Mouse (Mus musculus) left cerebral cortex, adult 11 months (tissue): ENCODE measurements around the gene Kif26a.

Experiments used
- DNase-seq: peaks from one replicate; pipeline ENCODE4 v3.0.0; 2022; ENCODE audit warnings: low spot score

Kif26a gene

GRCm38 (mm10) chr12:112164840-112165219 lies 18.8 kb downstream of the Kif26a start:
- DNase-seq, result no peak

GRCm38 (mm10) chr12:112169240-112169639 lies 23.2 kb downstream of the Kif26a start:
- no peak for DNase-seq

GRCm38 (mm10) chr12:112170671-112171574 lies 24.9 kb downstream of the Kif26a start:
- DNase-seq, result no peak

GRCm38 (mm10) chr12:112171657-112172056 lies 25.6 kb downstream of the Kif26a start:
- no peak for DNase-seq

DNA sequence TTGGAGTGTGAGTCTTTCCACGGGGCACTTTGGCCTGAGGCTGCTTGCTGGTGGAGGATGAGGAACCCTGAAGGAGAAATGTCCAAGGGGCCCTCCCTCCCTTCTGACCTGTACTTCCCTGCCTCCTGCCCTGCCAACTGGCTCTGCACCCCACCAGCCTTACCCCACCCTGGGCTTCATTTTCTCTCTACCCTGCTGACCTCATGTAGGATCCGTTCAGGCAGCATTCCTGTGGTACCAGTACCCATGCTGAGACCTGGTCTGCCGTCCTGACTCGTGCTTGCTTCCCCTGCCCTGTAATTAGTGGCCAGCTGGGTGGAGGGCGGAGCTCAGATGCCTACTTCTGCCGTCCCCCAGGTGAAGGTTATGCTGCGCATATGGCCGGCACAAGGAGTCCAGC lies 26.2 kb downstream of the Kif26a start:
- DNase-seq, result no peak

- no peak for DNase-seq
These were observed 31.7 kb downstream of the Kif26a start for GRCm38 (mm10) chr12:112177679-112178078.

DNA sequence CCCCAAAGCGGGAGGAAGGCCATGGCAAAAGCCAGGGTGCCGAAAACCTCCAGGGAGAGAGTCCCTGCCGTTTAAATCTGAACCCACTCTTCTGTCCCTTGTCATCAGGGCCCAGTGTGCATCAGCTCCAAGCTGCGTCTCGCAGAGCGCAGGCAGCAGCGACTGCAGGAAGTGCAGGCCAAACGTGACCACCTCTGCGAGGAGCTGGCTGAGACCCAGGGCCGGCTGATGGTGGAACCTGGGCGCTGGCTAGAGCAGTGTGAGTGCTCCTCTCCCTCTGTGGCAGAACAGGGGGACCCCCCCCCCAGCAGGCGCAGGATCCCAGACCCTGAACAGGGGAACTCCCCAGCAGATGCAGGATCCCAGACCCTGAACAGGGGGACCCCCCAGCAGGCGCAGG lies 33.7 kb downstream of the Kif26a start:
- no peak for DNase-seq

DNA sequence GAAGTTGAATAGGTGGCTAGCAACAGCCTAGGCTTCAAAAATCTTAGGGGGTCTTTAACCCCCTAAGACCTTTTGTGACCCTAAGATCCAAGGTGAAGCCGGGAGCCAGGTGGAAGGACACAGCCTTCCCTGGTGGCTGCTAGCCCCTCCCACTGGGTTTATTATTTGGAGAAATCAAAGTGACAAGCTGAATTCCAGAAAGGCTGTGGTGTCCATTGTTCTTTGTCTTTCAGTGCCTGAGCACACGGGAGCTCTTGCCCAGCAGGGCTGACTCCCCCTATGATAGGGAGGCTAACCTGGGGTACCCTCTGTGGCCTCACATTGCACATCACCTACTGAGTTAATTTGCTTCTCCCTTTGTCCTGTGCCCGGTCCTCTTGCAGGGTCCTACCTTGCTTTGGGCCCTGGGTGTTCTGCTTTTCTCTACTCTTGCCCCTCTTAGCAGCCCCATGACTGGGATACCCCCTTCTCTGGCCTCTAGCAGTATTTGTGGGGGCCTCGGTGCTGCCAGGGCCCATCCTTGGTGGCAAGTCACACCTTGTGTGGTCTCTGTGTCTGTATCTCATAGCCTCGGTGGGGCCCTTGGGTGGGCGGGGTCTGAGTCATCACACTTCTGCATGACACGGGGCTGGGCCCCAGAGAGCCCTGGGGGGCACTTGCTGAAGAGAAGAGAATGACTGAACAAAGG lies 36.1 kb downstream of the Kif26a start:
- no peak for DNase-seq

DNA sequence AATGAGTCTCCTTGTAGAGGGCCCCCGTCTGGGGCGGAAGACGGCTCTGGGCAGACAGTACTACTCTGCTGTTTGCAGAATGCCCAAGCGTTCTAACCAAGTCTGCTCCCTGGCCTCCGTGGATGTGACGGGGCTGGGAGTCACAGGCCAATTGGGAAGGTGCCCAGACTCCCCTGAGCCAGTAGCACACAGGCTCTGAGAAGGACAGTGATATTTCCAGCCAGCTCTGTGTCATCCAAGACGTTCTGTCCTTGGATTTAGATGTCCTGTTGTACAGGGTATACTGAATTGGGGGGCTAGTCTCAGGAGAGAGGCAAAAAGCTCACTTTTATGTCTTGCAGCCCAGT lies 36.6 kb downstream of the Kif26a start:
- no peak for DNase-seq

- no peak for DNase-seq
These were observed 37.7 kb downstream of the Kif26a start for GRCm38 (mm10) chr12:112183675-112184074.

- no peak for DNase-seq
These were observed 38.4 kb downstream of the Kif26a start for GRCm38 (mm10) chr12:112184390-112184789.

DNA sequence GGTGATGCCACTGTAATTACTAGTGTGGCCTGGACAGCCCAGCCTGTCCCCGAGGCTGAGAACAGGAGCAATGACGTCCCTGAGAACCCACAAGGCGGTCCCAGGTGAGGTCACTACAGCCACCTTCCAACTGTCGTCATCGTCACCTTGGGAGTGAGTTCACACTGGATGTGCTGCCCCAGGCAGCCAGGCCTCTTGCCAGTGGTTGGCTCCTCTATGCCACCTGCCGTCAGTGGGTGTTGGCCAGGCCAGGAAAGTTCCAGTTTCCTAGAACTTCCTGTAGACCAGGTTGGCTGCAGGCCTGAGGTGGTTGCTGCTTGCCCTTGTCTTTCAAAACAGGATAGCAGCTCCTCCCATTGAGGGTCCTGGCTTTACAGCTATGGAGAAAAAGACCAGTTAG lies 40.9 kb downstream of the Kif26a start:
- DNase-seq, result no peak

- DNase-seq, result no peak
These were observed 45.7 kb downstream of the Kif26a start for GRCm38 (mm10) chr12:112191753-112192152.

DNA sequence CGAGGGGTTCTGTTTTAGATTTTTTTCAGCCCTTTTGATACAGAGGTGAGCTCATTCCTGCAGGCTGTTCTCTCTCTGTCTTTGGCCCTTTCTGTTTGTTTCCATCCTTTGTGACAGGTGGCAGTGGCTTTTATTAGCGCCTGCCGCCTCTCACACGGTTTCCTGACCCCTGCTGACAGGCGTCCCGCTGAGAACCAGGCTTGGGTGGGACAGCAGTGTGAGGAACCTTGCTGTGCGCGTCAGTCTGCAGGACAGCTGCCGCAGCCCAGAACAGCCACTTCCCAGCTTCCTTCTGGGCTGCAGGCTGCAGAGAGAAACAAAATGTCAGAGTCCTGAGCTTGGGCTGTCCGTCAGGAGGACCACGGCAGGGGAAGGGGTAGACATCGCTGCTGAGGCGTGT lies 49.0 kb downstream of the Kif26a start:
- DNase-seq, result no peak

DNA sequence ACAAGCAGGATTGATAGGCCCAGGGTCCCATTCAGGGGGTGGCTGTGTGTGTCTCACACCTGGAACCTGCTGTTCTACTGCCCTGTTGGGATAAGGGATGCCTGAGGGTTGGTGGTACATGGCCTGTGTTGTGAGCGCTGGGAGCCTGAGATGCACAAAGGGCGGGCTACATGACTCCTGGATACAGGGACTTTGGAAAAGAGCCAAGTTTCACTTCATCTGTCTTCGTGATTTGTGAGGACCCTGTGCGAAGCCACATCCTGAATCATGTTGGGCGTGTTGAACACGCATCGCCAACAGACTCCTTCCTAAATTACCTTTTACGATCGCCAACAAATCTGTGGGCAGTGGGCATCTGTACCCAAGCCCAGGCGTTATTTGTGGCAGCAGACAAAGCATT lies 50.6 kb downstream of the Kif26a start:
- DNase-seq, result no peak

- no peak for DNase-seq
These were observed 53.4 kb downstream of the Kif26a start for GRCm38 (mm10) chr12:112199363-112199762.

DNA sequence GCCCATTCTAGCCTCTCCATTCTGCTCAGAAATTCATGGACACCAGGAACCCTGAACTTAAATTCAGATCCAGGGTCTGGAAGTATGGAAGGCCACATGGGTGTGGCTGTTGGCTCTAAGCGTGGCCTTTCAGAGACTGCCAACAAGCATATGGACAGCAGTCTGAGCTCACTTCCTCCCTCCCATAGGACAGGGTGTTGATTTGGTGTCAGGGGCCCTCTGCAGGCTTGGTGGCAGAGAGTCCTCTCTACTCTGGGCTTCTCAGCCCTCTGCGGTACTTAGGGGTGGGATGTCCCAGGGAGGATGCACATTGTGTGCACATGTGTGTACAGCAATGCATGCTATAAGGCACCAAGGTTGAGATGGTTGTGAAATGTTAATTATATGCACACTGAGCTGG lies 54.0 kb downstream of the Kif26a start:
- no peak for DNase-seq

GRCm38 (mm10) chr12:112207163-112207562 lies 61.2 kb downstream of the Kif26a start:
- no peak for DNase-seq

GRCm38 (mm10) chr12:112207734-112208133 lies 61.7 kb downstream of the Kif26a start:
- DNase-seq, result no peak

DNA sequence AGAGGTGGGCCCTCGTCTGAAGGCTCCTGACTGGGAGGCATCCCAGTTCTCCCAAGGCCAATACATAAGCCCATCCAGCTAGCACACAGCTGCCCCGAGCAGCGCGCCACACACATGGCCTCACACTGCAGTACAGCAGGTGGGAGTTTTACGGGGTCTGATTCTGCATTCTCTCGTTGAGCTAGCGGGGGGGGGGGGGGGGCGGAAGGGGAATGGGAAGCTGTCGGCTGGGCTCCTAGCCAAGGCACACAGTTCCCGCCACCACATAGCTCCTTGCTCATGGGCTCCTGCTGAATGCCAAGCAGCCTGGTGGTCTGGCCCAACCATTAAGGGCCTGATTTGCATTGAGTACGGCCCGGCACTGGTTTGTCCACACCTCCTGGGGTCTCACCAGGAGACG lies 64.6 kb downstream of the Kif26a start:
- no peak for DNase-seq

- no peak for DNase-seq
These were observed 68.4 kb downstream of the Kif26a start for GRCm38 (mm10) chr12:112214441-112214857.

- no peak for DNase-seq
These were observed 69.5 kb downstream of the Kif26a start for GRCm38 (mm10) chr12:112215545-112215944.

- peak; percentile 18 for DNase-seq
These were observed 71.0 kb downstream of the Kif26a start for GRCm38 (mm10) chr12:112217021-112217420.

DNA sequence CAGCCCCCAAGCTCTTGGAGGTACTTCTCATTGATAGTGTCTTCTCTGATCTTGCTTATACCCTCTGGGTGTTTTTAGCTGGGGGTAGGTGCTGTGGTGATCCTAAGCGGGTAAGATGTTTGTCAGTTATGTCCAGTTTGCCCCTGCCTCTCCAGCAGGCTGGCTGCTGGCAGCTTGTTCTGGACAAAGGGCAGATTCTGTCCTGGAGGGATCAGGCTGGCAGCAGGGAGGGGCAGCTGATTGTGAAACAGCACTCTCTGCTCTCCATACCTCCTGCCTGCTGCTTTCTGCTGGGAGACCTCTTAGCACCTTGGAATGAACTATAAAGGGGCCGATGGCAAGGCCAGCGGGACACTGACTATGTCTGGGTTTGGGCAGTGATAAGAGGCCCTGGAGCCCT lies 71.7 kb downstream of the Kif26a start:
- DNase-seq, result no peak
